Mouse (Mus musculus): ENCODE measurements around the gene Ptprk. TPM values are rescaled to one million over a fixed set of nuclear protein-coding genes. Genes with fewer than 3 reads are reported as not detected.

Gene Ptprk
- polyA plus RNA-seq, 1 experiment from 2014 or later = 17.3 TPM

- DNase-seq (ENCODE audit: low spot score, missing footprints) (no peak), ATAC-seq (ENCODE audit: low FRiP score) (no peak)
- Histone ChIP-seq H3K4me3 (ENCODE audit: low read depth, low read length) (no peak overlapping the region), H3K9me3 (ENCODE audit: control insufficient read depth, low read length) (no peaks in the 10 kb centered on the region), H3K4me2 (no peak overlapping the region), H3K36me3 (ENCODE audit: control insufficient read depth, insufficient read depth, low read length) (no peaks in the 10 kb centered on the region), H3K9ac (ENCODE audit: low read length) (no peak overlapping the region), H3K27me3 (ENCODE audit: control insufficient read depth, insufficient read depth, low read length) (no peaks in the 10 kb centered on the region), H3K4me1 (ENCODE audit: control insufficient read depth, insufficient read depth, low read length) (no peaks in the 10 kb centered on the region), H3K27ac (ENCODE audit: low read depth, low read length) (no peak overlapping the region)
- WGBS = 96% methylated on average over 7 of the region's 7 CpGs
Observed at GRCm38 (mm10) chr10:28617203-28617602, 542.6 kb downstream of the Ptprk start.

- H3K4me2 ChIP-seq = no peak overlapping the region
- H3K4me1 ChIP-seq (ENCODE audit: control insufficient read depth, insufficient read depth, low read length) = no peaks in the 10 kb centered on the region
- H3K27me3 ChIP-seq (ENCODE audit: control insufficient read depth, insufficient read depth, low read length) = no peaks in the 10 kb centered on the region
- H3K9me3 ChIP-seq (ENCODE audit: control insufficient read depth, low read length) = no peaks in the 10 kb centered on the region
- ATAC-seq (ENCODE audit: low FRiP score) (no peak), DNase-seq (ENCODE audit: low spot score, missing footprints) (no peak)
- 74% methylated on average over 2 of the region's 2 CpGs for WGBS
- H3K4me3 ChIP-seq (ENCODE audit: low read depth, low read length) = no peak overlapping the region
- no peak overlapping the region for H3K9ac ChIP-seq (ENCODE audit: low read length)
- H3K36me3 ChIP-seq (ENCODE audit: control insufficient read depth, insufficient read depth, low read length) = no peaks in the 10 kb centered on the region
- H3K27ac ChIP-seq (ENCODE audit: low read depth, low read length) = no peak overlapping the region
Observed at GRCm38 (mm10) chr10:28618002-28618401, 543.4 kb downstream of the Ptprk start.

GRCm38 (mm10) chr10:28619415-28619814 lies 544.8 kb downstream of the Ptprk start:
- Histone ChIP-seq H3K27me3 (ENCODE audit: control insufficient read depth, insufficient read depth, low read length) (no peaks in the 10 kb centered on the region), H3K4me3 (ENCODE audit: low read depth, low read length) (no peak overlapping the region), H3K4me2 (no peak overlapping the region), H3K9ac (ENCODE audit: low read length) (no peak overlapping the region), H3K4me1 (ENCODE audit: control insufficient read depth, insufficient read depth, low read length) (no peaks in the 10 kb centered on the region), H3K27ac (ENCODE audit: low read depth, low read length) (no peak overlapping the region), H3K9me3 (ENCODE audit: control insufficient read depth, low read length) (no peaks in the 10 kb centered on the region), H3K36me3 (ENCODE audit: control insufficient read depth, insufficient read depth, low read length) (no peaks in the 10 kb centered on the region)
- 82% methylated on average over 1 of the region's 1 CpGs for WGBS
- no peak for ATAC-seq (ENCODE audit: low FRiP score)
- DNase-seq (ENCODE audit: low spot score, missing footprints) = no peak

GRCm38 (mm10) chr10:28636096-28636495 lies 561.5 kb downstream of the Ptprk start:
- H3K36me3 ChIP-seq (ENCODE audit: control insufficient read depth, insufficient read depth, low read length) = no peaks in the 10 kb centered on the region
- no peak overlapping the region for H3K9ac ChIP-seq (ENCODE audit: low read length)
- ATAC-seq (ENCODE audit: low FRiP score) = no peak
- H3K4me2 ChIP-seq = no peak overlapping the region
- no peaks in the 10 kb centered on the region for H3K9me3 ChIP-seq (ENCODE audit: control insufficient read depth, low read length)
- no peak overlapping the region for H3K27ac ChIP-seq (ENCODE audit: low read depth, low read length)
- H3K4me1 ChIP-seq (ENCODE audit: control insufficient read depth, insufficient read depth, low read length) = no peaks in the 10 kb centered on the region
- no peak overlapping the region for H3K4me3 ChIP-seq (ENCODE audit: low read depth, low read length)
- no peaks in the 10 kb centered on the region for H3K27me3 ChIP-seq (ENCODE audit: control insufficient read depth, insufficient read depth, low read length)
- no peak for DNase-seq (ENCODE audit: low spot score, missing footprints)

- H3K36me3 ChIP-seq (ENCODE audit: control insufficient read depth, insufficient read depth, low read length) = no peaks in the 10 kb centered on the region
- 93% methylated on average over 2 of the region's 2 CpGs for whole genome bisulfite sequencing
- H3K27ac ChIP-seq (ENCODE audit: low read depth, low read length) = no peak overlapping the region
- no peak for DNase-seq (ENCODE audit: low spot score, missing footprints)
- H3K4me2 ChIP-seq = no peak overlapping the region
- ATAC-seq (ENCODE audit: low FRiP score) = no peak
- no peak overlapping the region for H3K4me3 ChIP-seq (ENCODE audit: low read depth, low read length)
- H3K9me3 ChIP-seq (ENCODE audit: control insufficient read depth, low read length) = no peaks in the 10 kb centered on the region
- no peaks in the 10 kb centered on the region for H3K27me3 ChIP-seq (ENCODE audit: control insufficient read depth, insufficient read depth, low read length)
- H3K9ac ChIP-seq (ENCODE audit: low read length) = no peak overlapping the region
- no peaks in the 10 kb centered on the region for H3K4me1 ChIP-seq (ENCODE audit: control insufficient read depth, insufficient read depth, low read length)
Observed at GRCm38 (mm10) chr10:28641887-28642286, 567.3 kb downstream of the Ptprk start.

Small RNA genes within 50 kb of the gene (microRNA-seq; reads per million reads assigned to microRNA genes)
- gene Gm22370 = not detected
